Mouse (Mus musculus) kidney, adult 2 months (tissue): ENCODE data around the gene B3gnt8.

Experiments used
- CTCF ChIP-seq: fragments of 200-500 bp; conservative IDR thresholded peaks from 2 replicates; pipeline ENCODE4 v1.5.1; 2011; ENCODE audit warnings: low read depth, mild to moderate bottlenecking, control low read depth, low read length, moderate library complexity, mixed read lengths; ENCODE audit not compliant: insufficient read depth, insufficient read length
- POLR2A ChIP-seq: fragments of 200-500 bp; IDR thresholded peaks from one replicate; pipeline ENCODE4 v1.6.1; 2011; ENCODE audit warnings: low read depth, low read length, control low read depth

DNA sequence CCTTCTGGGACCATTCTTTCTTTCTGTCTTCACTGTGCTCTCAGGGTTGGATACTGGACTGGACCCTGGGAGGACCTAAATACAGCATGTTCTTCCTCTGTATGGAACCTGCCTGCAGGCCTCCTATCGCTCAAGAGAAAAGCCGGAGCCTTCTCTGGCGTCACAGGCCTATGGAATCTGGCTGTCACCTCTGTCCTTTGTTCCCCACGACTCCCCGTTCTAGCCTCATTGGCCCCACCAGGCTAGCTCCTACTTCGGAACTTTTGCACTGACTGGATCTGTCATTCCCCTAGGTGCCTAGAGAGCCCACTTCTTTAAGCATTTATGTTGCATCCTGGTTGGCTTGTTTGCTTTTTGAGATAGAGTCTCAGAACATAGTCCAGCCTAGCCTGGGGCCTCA lies 58.2 kb downstream of the B3gnt8 start:
- TF ChIP-seq POLR2A (no peak), CTCF (no peak)
